Mouse (Mus musculus): ENCODE results near the gene Arpp21.

Gene Arpp21

GRCm38 (mm10) chr9:112230716-112231361 is 4.9 kb downstream of the Arpp21 start:
- DNase-seq: no peak

DNA sequence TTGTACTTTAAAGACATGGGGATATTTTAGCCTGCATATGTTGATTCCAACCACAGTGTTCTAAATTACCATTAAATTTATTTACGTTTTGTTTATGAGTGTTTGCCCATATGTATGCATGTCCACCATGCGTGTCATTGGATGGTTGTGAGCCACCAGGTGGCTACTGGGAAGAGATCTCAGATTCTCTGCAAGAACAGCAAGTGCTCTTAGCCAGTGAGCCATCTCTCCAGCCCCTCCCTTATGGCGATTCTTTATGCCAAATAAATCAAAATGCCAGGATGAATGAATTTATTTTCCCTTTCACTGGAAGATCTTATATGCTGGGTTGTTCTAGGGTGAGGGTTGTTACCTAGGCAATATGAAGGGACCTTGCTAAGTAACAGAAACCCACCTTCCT is 7.3 kb downstream of the Arpp21 start:
- DNase-seq: no peak

DNA sequence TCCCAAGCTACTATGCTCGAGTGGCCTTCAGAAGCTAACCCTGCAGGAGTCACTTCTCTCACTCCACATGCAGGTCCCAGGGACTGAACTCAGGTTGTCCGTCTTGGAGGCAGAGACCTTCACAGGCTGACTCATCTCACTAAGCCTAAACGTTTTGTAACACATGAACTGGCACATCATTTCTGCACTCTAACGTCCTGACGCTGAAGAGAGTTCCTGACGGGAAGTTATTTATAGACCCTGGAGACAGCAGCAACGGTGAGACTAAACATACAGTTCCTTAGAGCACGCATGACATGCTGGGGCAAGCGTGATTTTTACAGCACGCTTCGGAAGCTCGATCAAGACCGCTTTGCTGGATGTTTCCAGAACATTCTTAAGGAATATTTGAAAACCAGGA is 8.6 kb downstream of the Arpp21 start:
- no peak for DNase-seq

GRCm38 (mm10) chr9:112226511-112226910 is 9.2 kb downstream of the Arpp21 start:
- DNase-seq: no peak

GRCm38 (mm10) chr9:112225046-112225445 is 10.7 kb downstream of the Arpp21 start:
- DNase-seq: no peak

DNA sequence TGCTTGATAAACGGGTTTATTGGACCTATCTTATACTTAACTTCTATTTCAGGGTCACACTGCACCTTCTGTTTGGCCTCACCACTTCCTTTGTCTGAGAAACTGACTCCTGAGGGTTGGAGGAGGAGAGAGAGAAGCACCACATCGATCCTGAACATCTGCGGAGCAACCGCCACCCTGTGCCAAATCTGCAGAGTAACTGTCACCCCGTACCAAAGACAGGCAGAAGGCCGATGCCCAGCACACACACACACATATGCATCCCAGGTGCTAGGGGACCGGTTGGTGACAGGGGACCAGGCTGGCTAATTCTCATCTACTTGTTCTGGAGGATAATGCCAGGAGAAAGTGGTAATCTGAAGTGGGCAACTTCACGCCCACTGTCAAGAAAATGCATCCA is 16.4 kb downstream of the Arpp21 start:
- DNase-seq: no peak

DNA sequence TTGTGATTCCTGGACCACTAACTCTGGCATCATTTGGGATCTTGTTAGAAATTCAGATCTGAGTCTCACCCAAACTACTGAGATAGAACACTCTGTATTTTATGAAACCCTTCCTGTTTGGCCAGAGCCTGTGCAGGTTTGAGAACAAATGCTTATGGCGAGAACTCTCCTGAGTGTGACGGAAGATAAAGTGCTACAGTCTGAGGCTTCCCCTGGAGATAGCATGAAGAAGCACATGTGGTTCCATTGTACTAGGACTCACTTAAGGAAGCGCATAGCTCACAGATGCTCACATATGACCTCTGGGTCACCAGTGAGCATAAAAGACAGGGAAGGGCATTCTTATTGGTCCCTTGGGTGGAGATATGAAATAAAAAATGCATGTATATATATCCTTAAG is 17.5 kb downstream of the Arpp21 start:
- no peak for DNase-seq

GRCm38 (mm10) chr9:112217161-112217560 is 18.6 kb downstream of the Arpp21 start:
- DNase-seq: no peak

GRCm38 (mm10) chr9:112215030-112215806 is 20.5 kb downstream of the Arpp21 start:
- no peak for DNase-seq

DNA sequence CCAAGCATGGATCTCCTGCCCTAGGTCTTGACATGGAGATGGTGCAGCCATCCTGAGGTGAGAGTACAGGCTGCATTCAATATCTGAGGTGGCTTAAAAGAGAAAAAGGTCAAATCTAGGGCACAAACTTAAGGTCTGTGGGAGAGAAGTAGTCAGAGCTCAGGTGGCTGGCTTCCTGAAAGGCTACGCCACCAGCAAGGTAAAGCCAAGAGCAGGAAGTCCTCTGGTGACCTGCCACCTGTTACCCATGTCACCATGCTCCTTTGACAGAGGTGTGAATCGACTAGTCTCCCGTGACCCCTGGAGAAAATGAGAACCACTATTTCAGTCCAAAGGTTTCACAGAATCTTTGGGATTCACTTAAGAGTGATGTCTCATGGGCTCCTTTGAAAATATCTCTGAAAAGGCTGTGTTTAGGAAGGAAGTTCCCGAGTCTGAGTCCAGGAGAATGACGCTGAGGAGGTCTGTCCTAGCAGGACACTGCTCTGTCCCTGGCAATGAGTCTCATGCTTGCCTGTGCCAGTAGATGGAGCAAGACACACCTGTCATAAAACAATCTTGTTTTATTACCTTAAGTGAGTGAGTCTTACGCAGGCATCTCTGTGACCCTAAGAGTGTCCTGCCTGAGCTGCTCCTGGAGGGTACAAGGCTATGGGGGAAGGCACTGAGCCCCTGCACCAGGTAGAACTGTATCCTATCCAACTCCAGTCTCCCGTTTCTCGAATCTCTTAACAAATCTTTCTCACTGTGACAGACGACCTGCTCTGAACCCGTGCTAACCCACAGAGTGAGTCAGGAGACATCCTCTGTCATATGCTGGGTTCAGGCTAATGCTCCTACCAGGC is 22.1 kb downstream of the Arpp21 start:
- no peak for DNase-seq

DNA sequence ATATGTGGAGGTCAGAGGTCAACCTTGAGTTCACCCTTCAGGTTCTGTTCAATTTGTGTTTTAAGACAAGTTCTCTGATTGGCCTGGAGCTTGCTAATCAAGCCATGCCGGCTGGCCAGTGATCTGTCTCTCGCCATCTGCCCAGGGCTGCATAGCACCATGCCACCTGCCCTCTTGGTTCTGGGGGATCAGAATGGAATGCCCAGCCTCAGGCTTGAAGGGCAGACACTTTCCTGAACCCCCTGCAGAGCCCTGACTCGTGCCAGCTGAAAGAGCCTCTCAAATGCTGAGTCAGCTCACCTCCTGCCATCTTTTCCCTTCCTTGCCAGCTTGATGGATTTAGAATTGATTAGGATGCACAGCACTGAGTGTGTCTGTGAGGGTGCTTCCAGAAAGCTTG is 25.9 kb downstream of the Arpp21 start:
- DNase-seq: no peak

DNA sequence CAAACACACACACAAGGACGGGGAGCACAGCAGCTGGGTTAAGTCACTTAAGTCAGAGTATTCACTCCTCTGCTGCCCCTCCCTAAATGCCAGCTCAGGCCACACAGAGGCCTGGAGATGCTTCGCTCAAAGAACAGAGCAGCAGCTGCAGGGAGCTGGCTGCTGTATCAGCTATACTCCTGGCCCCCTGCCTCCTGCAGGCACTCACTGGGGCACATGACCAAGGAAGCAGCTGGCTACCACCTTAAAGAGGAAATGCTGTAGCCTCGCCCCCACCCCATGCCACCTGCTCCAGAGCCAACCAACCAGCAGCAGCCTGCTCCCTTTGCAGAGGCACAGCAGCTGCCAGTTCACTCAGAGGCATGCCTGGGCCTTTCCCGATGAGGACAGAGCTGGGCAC is 28.0 kb downstream of the Arpp21 start:
- no peak for DNase-seq

DNA sequence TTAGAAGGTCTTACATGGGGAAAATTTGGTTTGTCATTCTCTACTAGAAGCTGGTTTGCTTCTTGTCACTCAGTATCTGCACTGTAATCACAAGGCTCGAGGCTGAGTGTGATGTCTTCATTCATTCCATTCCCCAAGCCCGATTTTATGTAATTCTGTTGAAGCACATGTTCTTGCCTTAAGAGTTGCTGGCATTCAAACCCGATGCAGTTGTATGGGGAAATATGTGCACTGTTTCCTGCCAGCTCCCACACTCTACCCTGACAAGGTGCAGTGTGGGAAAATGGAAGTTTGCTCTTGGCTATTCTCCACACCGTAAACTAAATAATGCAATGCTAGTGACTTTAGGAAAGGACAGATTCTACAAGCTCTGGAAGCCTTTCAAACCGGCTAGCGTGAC is 37.4 kb downstream of the Arpp21 start:
- DNase-seq: no peak

DNA sequence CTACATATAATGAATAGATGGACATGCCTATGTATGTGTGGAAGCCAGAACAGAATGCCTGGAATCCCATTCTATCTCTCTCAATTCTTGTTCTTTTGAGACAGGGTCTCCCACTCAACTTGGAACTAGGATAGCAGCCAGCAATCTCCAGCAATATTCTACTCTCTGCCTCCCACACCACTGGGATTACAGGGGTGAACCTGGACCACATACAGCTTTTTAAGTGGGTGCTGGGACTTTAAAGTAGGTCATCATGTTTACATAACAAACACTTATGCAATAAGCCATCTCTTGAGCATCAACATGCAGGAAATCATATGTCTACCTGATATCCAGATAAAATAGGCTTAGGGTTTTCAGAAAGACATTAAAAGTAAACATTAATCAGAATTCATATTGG is 41.7 kb downstream of the Arpp21 start:
- no peak for DNase-seq

GRCm38 (mm10) chr9:112189394-112189793 is 46.3 kb downstream of the Arpp21 start:
- DNase-seq: no peak

GRCm38 (mm10) chr9:112188358-112188893 is 47.3 kb downstream of the Arpp21 start:
- no peak for DNase-seq

DNA sequence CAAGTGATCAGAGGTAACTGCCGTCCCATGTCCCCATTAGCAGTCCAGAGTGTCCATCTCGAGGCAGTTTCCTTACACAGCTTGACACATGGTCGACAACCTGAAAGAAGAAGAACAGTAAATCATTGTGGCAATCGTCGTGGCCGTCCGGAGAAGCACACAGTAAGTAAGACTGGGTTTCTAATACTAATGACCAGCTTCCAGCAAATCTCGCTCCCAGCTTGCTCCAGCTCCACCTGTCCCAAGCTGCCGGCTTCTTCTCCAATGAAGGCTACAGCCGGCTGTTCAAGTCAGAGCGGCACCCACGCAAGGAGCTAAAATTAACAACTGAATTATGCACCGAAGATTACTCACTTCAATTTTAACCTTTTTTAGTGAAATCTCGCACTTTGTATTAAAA is 48.1 kb downstream of the Arpp21 start:
- no peak for DNase-seq

- DNase-seq: no peak
Measured at GRCm38 (mm10) chr9:112186336-112187305, 49.1 kb downstream of the Arpp21 start.

- no peak for DNase-seq
Measured at GRCm38 (mm10) chr9:112185746-112186145, 50.0 kb downstream of the Arpp21 start.

- DNase-seq: no peak
Measured at GRCm38 (mm10) chr9:112182738-112183137, 53.0 kb downstream of the Arpp21 start.

DNA sequence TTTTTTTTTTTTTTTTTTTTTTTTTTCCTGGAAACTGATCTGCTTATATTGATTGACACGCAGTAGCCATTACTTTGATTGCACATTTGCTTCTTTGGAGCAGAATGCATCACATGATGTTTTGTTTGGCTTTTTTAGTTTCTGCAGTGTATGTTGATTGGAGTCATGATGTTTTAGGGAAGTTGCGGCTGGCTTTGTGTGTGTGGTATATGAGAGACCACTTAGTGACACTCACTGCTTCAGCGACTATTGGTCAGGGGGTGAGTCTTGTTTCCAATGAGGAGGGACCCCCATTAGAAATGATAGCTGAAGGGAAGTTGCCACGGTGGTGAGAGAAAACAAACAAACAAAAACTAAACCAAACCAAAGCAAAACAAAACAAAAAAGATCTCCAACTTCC is 55.7 kb downstream of the Arpp21 start:
- DNase-seq: no peak

GRCm38 (mm10) chr9:112178438-112178837 is 57.3 kb downstream of the Arpp21 start:
- no peak for DNase-seq

Measured in kidney, adult 18-20 months (tissue).